Mouse (Mus musculus) stomach, postnatal 0 days (tissue): ENCODE data around the gene Defb23. TPM values are rescaled to one million over a fixed set of nuclear protein-coding genes. Genes with fewer than 3 reads are reported as not detected.

ENCODE experiments used
- ATAC-seq: fragments of 200-750 bp; cut with Nextera tagmentation; 2 replicates; pipeline ENCODE4 v1.8.0; 2017; ENCODE audit not compliant: low FRiP score, low TSS enrichment
- DNase-seq: peaks from one replicate; pipeline ENCODE4 v3.0.0-alpha.2; 2016; ENCODE audit warnings: low spot score
- H3K27ac ChIP-seq: fragments of 300-500 bp; sonication (generic); replicated peaks from 2 replicates; pipeline ENCODE4 v1.5.1; 2014; ENCODE audit warnings: mild to moderate bottlenecking, control low read depth
- H3K27me3 ChIP-seq: fragments of 300-500 bp; sonication (generic); 2 replicates; pipeline ENCODE4 v1.6.1; 2014; ENCODE audit warnings: low read length; ENCODE audit not compliant: control insufficient read depth, insufficient read depth
- H3K36me3 ChIP-seq: fragments of 300-500 bp; sonication (generic); 2 replicates; pipeline ENCODE4 v1.6.1; 2014; ENCODE audit warnings: low read length, mixed read lengths; ENCODE audit not compliant: control insufficient read depth, insufficient read depth
- H3K4me1 ChIP-seq: fragments of 300-500 bp; sonication (generic); replicated peaks from 2 replicates; pipeline ENCODE4 v1.6.1; 2014; ENCODE audit warnings: antibody characterized with exemption; ENCODE audit not compliant: control insufficient read depth, insufficient read depth
- H3K4me2 ChIP-seq: fragments of 300-500 bp; sonication (generic); replicated peaks from 2 replicates; pipeline ENCODE4 v1.6.1; 2014; ENCODE audit warnings: low read depth, mild to moderate bottlenecking, control low read depth, moderate library complexity
- H3K4me3 ChIP-seq: fragments of 300-500 bp; sonication (generic); 2 replicates; pipeline ENCODE4 v1.5.1; 2014; ENCODE audit warnings: low read depth, low read length, control low read depth
- H3K9ac ChIP-seq: fragments of 300-500 bp; sonication (generic); 2 replicates; pipeline ENCODE4 v1.6.1; 2014; ENCODE audit warnings: mild to moderate bottlenecking, low read length, control low read depth, mixed read lengths
- H3K9me3 ChIP-seq: fragments of 300-500 bp; sonication (generic); 2 replicates; pipeline ENCODE4 v1.6.1; 2016; ENCODE audit warnings: low read length; ENCODE audit not compliant: control insufficient read depth
- CTCF ChIP-seq: IDR thresholded peaks from 2 replicates; pipeline ENCODE4 v1.5.1; 2016; ENCODE audit warnings: antibody characterized with exemption, low read depth, mild to moderate bottlenecking, moderate library complexity
- EP300 ChIP-seq: optimal IDR thresholded peaks from 2 replicates; pipeline ENCODE3; 2016; ENCODE audit warnings: antibody characterized with exemption
- WGBS: fragments of 180-500 bp; shearing (Covaris S2); extraction: QIAGEN DNeasy Blood & Tissue Kit; methylation state at CpG from one replicate; pipeline ENCODE4 v1.1.7; 2014; 5-methylcytosine and 5-hydroxymethylcytosine counted together
- polyA plus RNA-seq: library from polyadenylated mRNA; unstranded; fragments of >200 nt; fragmentation: Nextera tagmentation; extraction: Ambion mirVana; gene quantifications from 2 replicates; pipeline ENCODE4 v1.2.1, GENCODE M21; 2015

The Defb23 gene
- polyA plus RNA-seq = not detected in 2 replicates

- no peaks in the 10 kb centered on the region for H3K4me1 ChIP-seq
- H3K4me3 ChIP-seq = no peak within 1 kb of the TSS
- DNase-seq (no peak), ATAC-seq (no peak)
- 88% methylated on average over 3 of the region's 3 CpGs for WGBS
- no peaks in the 10 kb centered on the region for H3K36me3 ChIP-seq
- H3K27me3 ChIP-seq = no peaks in the 10 kb centered on the region
- no peak within 1 kb of the TSS for H3K27ac ChIP-seq
- H3K4me2 ChIP-seq = no peak within 1 kb of the TSS
- no peak for TF ChIP-seq EP300
- peak; percentile 8; the same call in 1 of the 2 replicates for TF ChIP-seq CTCF
- no peaks in the 10 kb centered on the region for H3K9me3 ChIP-seq
- H3K9ac ChIP-seq = no peak within 1 kb of the TSS
These were observed at the start of gene Defb23 for GRCm38 (mm10) chr2:152464570-152465150. TSS of gene Defb23 (minus strand) at chr2:152464620.

DNA sequence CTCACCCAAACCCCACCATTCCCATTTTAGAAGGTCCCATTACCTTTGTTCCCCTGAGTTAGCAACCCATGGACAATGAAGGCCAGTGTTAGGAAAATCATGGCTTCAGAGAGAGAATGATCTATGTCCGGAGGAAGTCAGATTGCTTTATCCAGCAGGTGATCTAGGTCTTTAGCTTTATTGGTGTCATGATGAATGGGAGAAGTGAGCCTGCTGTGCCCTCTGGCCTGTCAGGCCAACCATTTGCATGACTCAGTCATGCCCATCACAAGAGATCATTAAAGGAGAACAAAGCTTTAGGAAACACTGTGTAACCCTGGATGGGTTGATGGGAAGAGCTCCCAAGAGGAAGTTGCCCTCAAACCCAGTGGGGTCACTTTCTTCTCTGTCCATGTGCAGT, 47.2 kb upstream of the Defb23 start, which contains the start of gene Defb26:
TSS of gene Defb26 (minus strand) at position 101 of the 400 bp plus-strand sequence.
- no peaks in the 10 kb centered on the region for H3K9me3 ChIP-seq
- WGBS = 93% methylated on average over 1 of the region's 1 CpGs
- ATAC-seq (no peak), DNase-seq (no peak)
- H3K27me3 ChIP-seq = no peaks in the 10 kb centered on the region
- no peak within 1 kb of the TSS for H3K27ac ChIP-seq
- H3K4me1 ChIP-seq = no peaks in the 10 kb centered on the region
- H3K36me3 ChIP-seq = no peaks in the 10 kb centered on the region
- no peak for TF ChIP-seq CTCF
- no peak for TF ChIP-seq EP300
- H3K4me2 ChIP-seq = no peak within 1 kb of the TSS
- no peak within 1 kb of the TSS for H3K4me3 ChIP-seq
- H3K9ac ChIP-seq = no peak within 1 kb of the TSS

DNA sequence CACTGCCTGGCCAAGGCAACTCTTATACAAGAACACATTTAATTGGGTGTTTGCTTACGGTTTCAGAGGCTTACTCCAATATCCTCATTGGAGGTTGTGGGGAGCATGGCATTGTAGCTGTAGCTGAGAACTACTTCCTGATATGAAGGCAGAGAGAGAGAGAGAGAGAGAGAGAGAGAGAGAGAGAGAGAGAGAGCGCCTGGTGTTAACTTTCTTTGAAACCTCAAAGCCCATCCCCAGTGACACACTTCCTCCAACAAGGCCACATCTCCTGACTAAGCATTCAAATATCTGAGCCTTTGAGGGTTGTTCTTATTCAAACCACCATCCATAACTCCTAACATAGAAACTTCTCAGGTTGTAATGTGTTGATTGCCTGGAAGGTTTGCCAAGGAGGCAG, 39.5 kb upstream of the Defb23 start:
- DNase-seq (no peak), ATAC-seq (no peak)
- Histone ChIP-seq H3K27ac (no peak overlapping the region), H3K4me3 (no peak overlapping the region), H3K4me1 (no peaks in the 10 kb centered on the region), H3K4me2 (no peak overlapping the region), H3K9me3 (no peaks in the 10 kb centered on the region), H3K36me3 (no peaks in the 10 kb centered on the region), H3K27me3 (no peaks in the 10 kb centered on the region), H3K9ac (no peak overlapping the region)
- TF ChIP-seq EP300 (no peak), CTCF (no peak)
- 84% methylated on average over 2 of the region's 2 CpGs for WGBS

- ATAC-seq (no peak), DNase-seq (no peak)
- no peaks in the 10 kb centered on the region for H3K36me3 ChIP-seq
- WGBS = 72% methylated on average over 6 of the region's 6 CpGs
- no peak overlapping the region for H3K27ac ChIP-seq
- H3K4me1 ChIP-seq = no peaks in the 10 kb centered on the region
- no peak overlapping the region for H3K4me2 ChIP-seq
- no peak overlapping the region for H3K4me3 ChIP-seq
- H3K9ac ChIP-seq = no peak overlapping the region
- H3K27me3 ChIP-seq = no peaks in the 10 kb centered on the region
- peak; percentile 46 for TF ChIP-seq CTCF
- no peak for TF ChIP-seq EP300
- H3K9me3 ChIP-seq = no peaks in the 10 kb centered on the region
These were observed 36.4 kb upstream of the Defb23 start for GRCm38 (mm10) chr2:152500863-152501229.

DNA sequence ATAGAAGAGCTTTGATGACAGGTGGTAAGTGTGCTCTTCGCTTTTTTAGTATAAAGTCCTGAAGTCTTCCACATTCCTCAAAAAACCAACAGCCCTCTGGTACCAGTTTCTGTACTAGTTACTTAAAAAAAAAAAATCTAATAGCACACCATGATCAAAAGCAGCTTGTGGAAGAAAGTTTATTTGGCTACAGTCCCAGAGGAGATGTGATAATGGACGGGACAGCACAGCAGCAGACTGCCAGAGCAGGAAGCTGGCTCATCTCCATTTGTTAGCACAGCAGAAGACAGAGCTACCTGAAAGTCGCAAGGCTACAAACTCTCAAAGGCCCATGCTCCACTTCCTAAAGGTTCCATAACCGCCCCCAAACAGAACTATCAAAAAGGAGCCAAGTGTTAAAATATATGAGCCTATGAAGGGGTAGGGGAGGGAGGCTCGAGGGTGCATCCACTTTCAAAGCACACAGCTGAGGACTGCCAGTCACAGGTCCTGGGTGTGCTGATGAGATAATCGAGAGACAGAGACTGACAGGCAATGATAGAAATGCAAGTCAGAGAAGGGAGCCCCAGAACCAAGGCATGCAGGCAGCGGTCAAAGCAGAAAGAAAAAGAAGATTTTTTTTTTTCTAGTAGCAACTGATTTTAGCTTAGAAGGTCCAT, 35.9 kb upstream of the Defb23 start:
- H3K4me1 ChIP-seq = no peaks in the 10 kb centered on the region
- no peaks in the 10 kb centered on the region for H3K36me3 ChIP-seq
- 58% methylated on average over 7 of the region's 7 CpGs for WGBS
- ATAC-seq = no peak
- H3K4me2 ChIP-seq = no peak overlapping the region
- TF ChIP-seq EP300 (no peak), CTCF (no peak)
- no peak overlapping the region for H3K27ac ChIP-seq
- no peak overlapping the region for H3K9ac ChIP-seq
- H3K27me3 ChIP-seq = no peaks in the 10 kb centered on the region
- no peaks in the 10 kb centered on the region for H3K9me3 ChIP-seq
- no peak for DNase-seq
- H3K4me3 ChIP-seq = no peak overlapping the region

DNA sequence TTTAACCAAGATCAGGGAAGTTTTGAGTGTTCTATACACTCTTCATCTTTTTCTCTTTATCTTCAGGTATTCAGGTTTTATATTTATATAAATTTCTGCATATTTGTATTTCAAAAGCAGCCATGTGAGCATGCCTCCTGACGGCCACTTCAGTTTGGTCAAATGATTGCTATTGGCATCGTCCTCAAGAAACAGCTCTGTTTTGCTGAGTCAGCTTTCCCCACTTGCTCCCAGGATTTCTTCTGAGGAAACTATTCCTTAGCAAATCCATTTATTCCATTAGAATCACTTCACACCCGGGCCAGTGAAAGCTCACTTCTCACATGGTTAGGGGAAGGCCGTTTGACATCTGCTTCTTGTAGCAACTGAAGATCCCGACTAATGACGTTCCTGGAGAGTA, 33.6 kb upstream of the Defb23 start:
- Histone ChIP-seq H3K36me3 (no peaks in the 10 kb centered on the region), H3K27ac (no peak overlapping the region), H3K4me3 (no peak overlapping the region), H3K9me3 (no peaks in the 10 kb centered on the region), H3K27me3 (no peaks in the 10 kb centered on the region), H3K4me2 (no peak overlapping the region), H3K9ac (no peak overlapping the region), H3K4me1 (no peaks in the 10 kb centered on the region)
- DNase-seq = no peak
- ATAC-seq = no peak
- WGBS = 66% methylated on average over 6 of the region's 6 CpGs
- TF ChIP-seq CTCF (no peak), EP300 (no peak)
